Mouse (Mus musculus) bone marrow macrophage, adult 2 months (primary cell): ENCODE results near the gene Esrrg. TPM values are rescaled to one million over a fixed set of nuclear protein-coding genes. Genes with fewer than 3 reads are reported as not detected.

Source experiments
- H3K27ac ChIP-seq: 2 replicates; pipeline ENCODE4 v1.5.1; 2012; ENCODE audit warnings: low read depth, low read length; ENCODE audit not compliant: insufficient read depth
- H3K4me1 ChIP-seq: 2 replicates; pipeline ENCODE4 v1.6.1; 2012; ENCODE audit warnings: low read length; ENCODE audit not compliant: control insufficient read depth, insufficient read depth
- H3K4me3 ChIP-seq: 2 replicates; pipeline ENCODE4 v1.5.1; 2012; ENCODE audit warnings: mild to moderate bottlenecking, low read length, moderate library complexity; ENCODE audit not compliant: insufficient read depth
- CTCF ChIP-seq: IDR thresholded peaks from 2 replicates; pipeline ENCODE4 v1.5.1; 2012; ENCODE audit warnings: low read depth, mild to moderate bottlenecking, low read length, moderate library complexity
- POLR2A ChIP-seq: IDR thresholded peaks from 2 replicates; pipeline ENCODE4 v1.6.1; 2012; ENCODE audit warnings: mild to moderate bottlenecking, low read depth, low read length, borderline replicate concordance
- polyA plus RNA-seq: library from polyadenylated mRNA; stranded (reverse); fragments of >200 nt; gene quantifications from 2 replicates; pipeline ENCODE4 v1.2.4, GENCODE M21; 2012; ENCODE audit not compliant: missing spikeins, insufficient read depth, insufficient read length

The Esrrg gene
- polyA plus RNA-seq, 1 experiment = not detected

DNA sequence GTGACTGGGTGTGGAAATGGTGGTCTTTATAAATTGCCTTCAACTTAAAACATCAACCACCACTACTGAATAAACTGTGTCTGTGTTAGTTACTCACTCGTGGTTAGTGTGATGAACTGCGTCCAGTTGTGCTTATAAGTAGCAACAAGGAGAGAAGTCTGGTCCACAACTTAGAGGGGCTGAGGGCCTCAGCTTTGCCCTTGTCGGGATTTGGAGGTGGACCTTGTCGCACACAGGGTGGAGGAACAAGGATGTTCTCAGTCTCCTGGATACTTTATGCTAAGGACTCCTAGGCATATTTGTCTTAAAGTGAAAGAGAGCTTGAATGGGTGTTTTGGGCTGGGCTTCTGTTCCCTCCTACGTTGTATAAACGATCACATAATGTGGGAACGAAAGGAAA is 55.7 kb downstream of the Esrrg start:
- TF ChIP-seq CTCF (no peak), POLR2A (no peak)
- Histone ChIP-seq H3K27ac (no peak overlapping the region), H3K4me3 (no peak overlapping the region), H3K4me1 (no peaks in the 10 kb centered on the region)

DNA sequence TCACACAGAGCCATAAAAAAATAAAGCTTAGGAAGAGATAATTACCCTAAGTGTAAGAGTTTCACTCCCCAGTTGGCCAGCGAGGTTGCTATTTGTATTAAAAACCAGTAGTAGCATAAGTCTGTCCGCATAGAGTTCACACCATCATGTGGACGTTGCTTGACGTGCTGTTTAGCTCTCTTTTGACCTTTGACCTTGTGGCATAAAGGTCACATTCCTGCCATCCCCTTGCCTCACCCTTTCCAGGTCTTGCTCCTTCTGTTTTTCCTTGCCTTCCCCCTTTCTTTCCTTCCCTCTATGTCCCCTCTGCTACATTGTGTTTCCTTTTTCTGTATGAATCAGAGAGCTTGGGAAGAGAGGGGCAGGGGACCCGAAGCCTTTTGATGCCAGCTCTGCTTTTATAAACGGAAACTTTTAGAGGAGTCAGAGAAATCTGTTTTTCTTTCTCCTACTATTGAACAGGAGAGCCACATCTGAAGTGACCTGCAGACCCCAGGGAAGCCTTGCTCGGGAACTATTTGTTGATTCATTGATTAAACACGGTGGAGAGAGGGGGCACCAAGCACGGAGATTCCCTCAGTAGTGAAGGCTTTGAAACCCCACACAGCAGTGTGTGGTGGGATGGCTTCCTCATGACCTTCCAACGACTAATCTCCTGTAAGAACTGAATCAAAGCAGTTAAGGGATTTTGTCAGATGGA is 57.5 kb downstream of the Esrrg start:
- TF ChIP-seq CTCF (no peak), POLR2A (no peak)
- H3K27ac ChIP-seq = no peak overlapping the region
- H3K4me1 ChIP-seq = no peaks in the 10 kb centered on the region
- no peak overlapping the region for H3K4me3 ChIP-seq

DNA sequence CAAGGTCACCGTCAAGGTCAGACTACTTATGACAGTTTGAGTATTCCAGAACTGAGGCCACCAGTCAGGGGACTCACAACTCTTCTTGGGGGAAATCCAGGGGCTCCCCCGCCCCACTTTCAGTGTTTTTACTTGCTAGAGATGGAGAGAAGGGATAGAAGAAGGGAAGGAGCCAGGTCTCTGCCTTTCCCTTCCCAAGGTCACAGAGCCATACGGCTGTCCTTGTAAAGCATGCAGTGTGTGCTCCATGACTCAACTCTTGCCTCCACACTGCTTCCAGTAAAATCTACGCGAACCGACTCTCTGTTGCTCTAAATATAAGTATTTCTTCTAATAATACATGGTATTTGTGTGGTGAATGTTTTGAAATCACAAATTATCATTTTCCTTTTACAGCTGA is 61.2 kb downstream of the Esrrg start:
- Histone ChIP-seq H3K27ac (no peak overlapping the region), H3K4me1 (no peaks in the 10 kb centered on the region), H3K4me3 (no peak overlapping the region)
- TF ChIP-seq CTCF (no peak), POLR2A (no peak)

DNA sequence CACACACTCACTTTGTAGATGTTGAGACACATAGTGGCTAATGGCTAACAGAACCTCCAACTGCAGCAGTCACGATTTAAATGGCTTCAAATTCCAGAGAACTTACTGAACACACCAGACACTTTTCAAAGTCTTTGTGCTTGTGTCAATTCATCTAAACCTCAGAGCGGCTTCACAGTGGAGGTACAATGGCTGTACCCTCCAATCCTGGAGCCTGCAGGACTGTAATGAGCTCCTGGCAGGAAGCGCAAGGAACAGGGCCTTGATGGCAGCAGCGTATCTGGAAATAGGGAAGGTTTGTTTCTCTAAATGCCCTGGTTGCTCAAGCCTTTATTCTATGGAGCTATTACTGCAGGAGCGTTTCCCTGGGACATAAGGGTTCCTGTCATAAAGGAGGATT is 63.9 kb downstream of the Esrrg start:
- Histone ChIP-seq H3K4me3 (no peak overlapping the region), H3K27ac (no peak overlapping the region), H3K4me1 (no peaks in the 10 kb centered on the region)
- TF ChIP-seq POLR2A = no peak
- no peak for TF ChIP-seq CTCF

DNA sequence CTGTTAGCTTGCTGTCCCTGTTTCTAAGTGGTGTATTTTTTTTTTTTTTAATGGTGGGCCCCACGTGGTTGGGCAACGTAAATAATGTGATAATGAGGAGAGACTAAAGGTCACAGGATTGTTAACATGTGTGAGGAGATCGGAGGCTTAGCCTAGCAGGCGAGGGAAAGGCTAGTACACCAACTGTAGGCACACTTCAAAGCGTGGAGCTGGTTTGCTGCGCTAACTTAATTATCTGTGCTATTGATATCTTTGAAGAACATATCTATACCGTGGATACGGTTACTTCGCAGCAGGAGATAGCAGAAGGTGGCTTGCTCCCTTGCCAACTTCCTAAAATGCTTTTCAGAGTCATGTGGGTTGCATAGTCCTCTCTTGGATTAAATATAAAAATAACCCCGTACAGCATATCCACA is 66.2 kb downstream of the Esrrg start:
- TF ChIP-seq POLR2A = no peak
- Histone ChIP-seq H3K4me1 (no peaks in the 10 kb centered on the region), H3K27ac (no peak overlapping the region), H3K4me3 (no peak overlapping the region)

DNA sequence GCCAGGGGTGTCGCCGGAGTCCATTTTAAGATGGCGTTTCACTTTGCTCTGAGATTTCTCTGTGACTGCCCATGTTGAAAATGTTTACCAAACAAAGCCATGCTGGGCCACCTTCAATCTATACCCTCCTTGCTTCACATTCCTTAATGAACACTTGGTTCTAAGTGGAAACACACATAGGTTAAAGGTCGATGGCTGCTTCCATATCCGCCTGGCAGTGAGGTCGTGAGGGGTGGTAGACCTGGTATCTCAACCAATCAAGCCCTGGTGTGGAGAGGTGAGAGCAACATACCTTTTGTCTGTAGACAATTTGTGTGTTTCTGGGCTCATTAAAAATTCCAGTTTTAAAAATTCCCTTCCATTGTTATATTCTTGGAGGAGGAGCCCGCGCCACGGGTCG is 68.0 kb downstream of the Esrrg start:
- Histone ChIP-seq H3K4me1 (no peaks in the 10 kb centered on the region), H3K4me3 (no peak overlapping the region), H3K27ac (no peak overlapping the region)
- no peak for TF ChIP-seq POLR2A
- no peak for TF ChIP-seq CTCF

DNA sequence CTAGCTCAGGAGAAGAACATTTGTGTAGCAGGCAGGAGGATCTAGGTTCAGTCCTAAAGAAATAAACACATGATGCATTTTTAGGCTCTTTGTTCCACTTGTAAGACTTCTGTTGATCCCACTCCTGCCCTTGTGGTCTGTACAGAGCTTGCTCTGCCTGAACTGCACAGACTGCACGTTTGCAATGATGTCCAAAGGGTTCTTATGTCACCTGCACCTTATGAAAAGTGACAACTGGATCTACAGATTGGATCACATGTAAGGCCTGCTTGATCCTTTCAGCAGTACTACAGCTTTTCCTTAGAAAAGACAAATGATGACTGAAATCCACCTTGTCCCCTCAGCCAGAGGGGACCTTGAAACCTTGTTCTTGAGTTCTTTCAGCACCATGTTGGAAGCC is 70.7 kb downstream of the Esrrg start:
- no peak overlapping the region for H3K4me3 ChIP-seq
- H3K4me1 ChIP-seq = no peaks in the 10 kb centered on the region
- no peak overlapping the region for H3K27ac ChIP-seq
- TF ChIP-seq POLR2A (no peak), CTCF (no peak)

DNA sequence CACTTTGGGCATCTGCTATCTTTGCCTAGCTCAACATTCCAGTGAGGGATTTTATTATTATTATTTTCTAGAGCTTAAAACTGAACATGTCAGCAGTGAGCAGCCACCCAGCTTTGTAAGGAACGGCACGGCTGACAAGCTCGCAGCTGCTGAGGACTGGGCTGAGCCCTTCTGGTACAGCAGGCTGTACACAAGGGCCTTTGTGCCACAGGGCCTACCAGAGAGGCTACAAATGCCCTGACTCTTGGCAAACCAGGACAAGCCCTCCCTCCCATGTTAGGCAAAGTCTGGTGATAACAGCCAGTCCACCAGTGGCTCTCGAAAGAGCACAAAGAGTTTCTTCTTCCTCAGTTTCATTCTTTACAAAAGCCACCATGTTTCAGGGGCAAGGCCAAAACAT is 75.9 kb downstream of the Esrrg start:
- Histone ChIP-seq H3K4me3 (no peak overlapping the region), H3K27ac (no peak overlapping the region), H3K4me1 (no peaks in the 10 kb centered on the region)
- TF ChIP-seq CTCF = no peak
- TF ChIP-seq POLR2A = no peak

DNA sequence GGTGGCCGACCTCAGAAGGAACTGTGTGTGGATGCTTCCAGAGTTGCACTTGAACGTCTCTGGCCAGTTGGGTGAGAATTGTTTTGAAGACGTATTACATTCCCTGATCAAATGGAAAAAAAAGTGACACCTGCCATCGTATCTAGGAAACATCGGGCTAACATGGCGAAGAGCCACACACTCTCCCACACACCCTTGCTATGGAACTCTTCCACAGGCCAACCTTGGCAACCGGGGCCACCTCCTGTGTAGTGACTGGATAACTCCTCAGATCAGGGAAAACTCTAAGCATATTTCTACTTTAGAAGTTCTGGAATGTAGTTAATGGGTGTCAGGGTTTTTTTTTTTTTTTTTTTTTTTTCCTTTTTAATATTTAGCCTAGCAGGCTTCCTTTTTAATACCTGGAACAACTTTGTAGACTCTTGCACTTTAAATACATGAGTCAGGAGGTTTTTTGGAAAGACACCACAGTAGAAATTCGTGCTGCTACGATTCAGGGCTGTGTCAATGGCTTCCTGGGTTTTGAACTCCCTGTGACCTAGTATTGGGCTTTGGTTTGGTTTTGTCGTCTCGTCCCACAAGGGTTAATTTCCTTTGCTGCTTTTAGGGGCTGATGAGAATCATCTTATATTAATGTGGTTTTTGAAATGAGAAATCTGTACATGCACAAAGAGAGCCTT is 83.4 kb downstream of the Esrrg start:
- Histone ChIP-seq H3K27ac (no peak overlapping the region), H3K4me1 (no peaks in the 10 kb centered on the region), H3K4me3 (no peak overlapping the region)
- TF ChIP-seq CTCF (no peak), POLR2A (no peak)

DNA sequence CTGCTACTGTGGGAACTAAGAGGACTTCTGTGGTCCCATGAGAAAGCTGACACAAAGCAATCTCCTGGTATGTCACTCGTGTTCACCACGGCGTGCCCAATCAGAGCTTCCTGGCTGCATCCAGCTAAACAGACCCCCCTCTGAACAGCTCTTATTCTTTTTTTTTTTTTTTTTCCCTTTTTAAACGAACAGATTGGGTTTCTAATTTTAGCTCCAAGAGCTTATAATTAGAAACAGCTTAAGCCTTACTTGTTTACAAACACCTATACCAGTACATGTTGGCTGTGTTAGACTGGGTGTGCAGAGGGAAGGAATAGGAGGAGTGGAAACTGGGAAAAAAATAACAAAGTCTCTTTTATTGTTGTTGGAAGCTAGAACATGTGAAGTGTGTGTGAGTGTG is 86.3 kb downstream of the Esrrg start:
- TF ChIP-seq POLR2A (no peak), CTCF (no peak)
- Histone ChIP-seq H3K27ac (no peak overlapping the region), H3K4me3 (no peak overlapping the region), H3K4me1 (no peaks in the 10 kb centered on the region)
